Mouse (Mus musculus): Measurements from ENCODE around the gene Tpx2. TPM values are rescaled to one million over a fixed set of nuclear protein-coding genes. Genes with fewer than 3 reads are reported as not detected.

Gene Tpx2
- polyA plus RNA-seq, 1 experiment from 2014 or later: 141 TPM

DNA sequence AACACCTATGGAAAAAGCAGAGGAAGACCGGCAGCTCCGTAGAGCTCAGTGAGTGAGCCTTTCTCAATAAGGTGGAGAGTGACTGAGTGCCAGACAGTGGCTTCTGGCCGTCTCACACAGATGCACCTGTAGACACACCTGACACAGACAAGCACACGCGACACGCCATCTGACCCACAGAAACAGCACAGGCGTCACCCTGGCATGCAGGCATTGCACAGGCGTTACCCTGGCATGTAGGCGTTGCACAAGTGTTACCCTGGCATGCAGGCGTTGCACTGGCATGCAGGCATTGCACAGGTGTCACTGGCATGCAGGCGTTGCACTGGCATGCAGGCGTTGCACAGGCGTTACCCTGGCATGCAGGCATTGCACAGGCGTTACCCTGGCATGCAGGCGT lies 53.5 kb downstream of the Tpx2 start:
- no peak overlapping the region for H3K4me2 ChIP-seq (ENCODE audit: low read depth)
- H3K4me3 ChIP-seq (ENCODE audit: low read depth, low read length): no peak overlapping the region
- no peak for DNase-seq (ENCODE audit: low spot score)
- H3K9me3 ChIP-seq (ENCODE audit: control insufficient read depth, low read length): no peaks in the 10 kb centered on the region
- 95% methylated on average over 15 of the region's 15 CpGs for WGBS
- H3K27ac ChIP-seq (ENCODE audit: low read depth, low read length): no peak overlapping the region
- H3K36me3 ChIP-seq (ENCODE audit: control insufficient read depth, insufficient read depth, low read length): no peaks in the 10 kb centered on the region
- no peaks in the 10 kb centered on the region for H3K27me3 ChIP-seq (ENCODE audit: control insufficient read depth, insufficient read depth, low read length)
- ATAC-seq (ENCODE audit: insufficient read depth, low FRiP score, low TSS enrichment): no peak
- no peak overlapping the region for H3K9ac ChIP-seq (ENCODE audit: low read length)
- H3K4me1 ChIP-seq (ENCODE audit: control insufficient read depth, insufficient read depth, low read length): no peaks in the 10 kb centered on the region

DNA sequence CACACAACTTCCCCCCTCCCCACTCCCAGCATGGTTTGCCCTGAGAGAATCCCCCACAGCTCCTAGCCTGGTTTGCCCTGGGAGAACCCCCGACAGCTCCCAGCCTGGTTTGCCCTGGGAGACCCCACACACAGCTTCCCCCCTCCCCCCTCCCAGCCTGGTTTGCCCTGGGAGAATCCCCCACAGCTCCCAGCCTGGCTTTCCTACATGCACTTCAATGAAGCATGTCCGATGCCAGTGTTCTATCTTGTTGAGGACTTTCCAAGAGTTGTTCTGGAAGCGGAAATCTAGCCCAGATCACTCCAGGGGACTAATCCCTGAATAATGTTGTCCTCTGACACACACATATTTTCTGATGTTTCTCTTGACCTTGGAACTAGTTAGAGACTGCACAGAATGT lies 54.9 kb downstream of the Tpx2 start:
- Histone ChIP-seq H3K4me3 (ENCODE audit: low read depth, low read length) (no peak overlapping the region), H3K9ac (ENCODE audit: low read length) (no peak overlapping the region), H3K9me3 (ENCODE audit: control insufficient read depth, low read length) (no peaks in the 10 kb centered on the region), H3K4me1 (ENCODE audit: control insufficient read depth, insufficient read depth, low read length) (no peaks in the 10 kb centered on the region), H3K27ac (ENCODE audit: low read depth, low read length) (no peak overlapping the region), H3K27me3 (ENCODE audit: control insufficient read depth, insufficient read depth, low read length) (no peaks in the 10 kb centered on the region), H3K36me3 (ENCODE audit: control insufficient read depth, insufficient read depth, low read length) (no peaks in the 10 kb centered on the region), H3K4me2 (ENCODE audit: low read depth) (no peak overlapping the region)
- no peak for ATAC-seq (ENCODE audit: insufficient read depth, low FRiP score, low TSS enrichment)
- WGBS: 48% methylated on average over 3 of the region's 3 CpGs
- no peak for DNase-seq (ENCODE audit: low spot score)

GRCm38 (mm10) chr2:152903586-152903985 lies 55.8 kb downstream of the Tpx2 start:
- no peaks in the 10 kb centered on the region for H3K9me3 ChIP-seq (ENCODE audit: control insufficient read depth, low read length)
- H3K4me2 ChIP-seq (ENCODE audit: low read depth): no peak overlapping the region
- WGBS: 74% methylated on average over 4 of the region's 4 CpGs
- H3K4me3 ChIP-seq (ENCODE audit: low read depth, low read length): no peak overlapping the region
- no peaks in the 10 kb centered on the region for H3K36me3 ChIP-seq (ENCODE audit: control insufficient read depth, insufficient read depth, low read length)
- H3K9ac ChIP-seq (ENCODE audit: low read length): no peak overlapping the region
- no peaks in the 10 kb centered on the region for H3K27me3 ChIP-seq (ENCODE audit: control insufficient read depth, insufficient read depth, low read length)
- H3K4me1 ChIP-seq (ENCODE audit: control insufficient read depth, insufficient read depth, low read length): no peaks in the 10 kb centered on the region
- H3K27ac ChIP-seq (ENCODE audit: low read depth, low read length): no peak overlapping the region
- DNase-seq (ENCODE audit: low spot score) (no peak), ATAC-seq (ENCODE audit: insufficient read depth, low FRiP score, low TSS enrichment) (no peak)

- H3K27me3 ChIP-seq (ENCODE audit: control insufficient read depth, insufficient read depth, low read length): no peaks in the 10 kb centered on the region
- H3K27ac ChIP-seq (ENCODE audit: low read depth, low read length): no peak overlapping the region
- H3K36me3 ChIP-seq (ENCODE audit: control insufficient read depth, insufficient read depth, low read length): no peaks in the 10 kb centered on the region
- H3K4me1 ChIP-seq (ENCODE audit: control insufficient read depth, insufficient read depth, low read length): no peaks in the 10 kb centered on the region
- WGBS: 83% methylated on average over 5 of the region's 5 CpGs
- no peak for ATAC-seq (ENCODE audit: insufficient read depth, low FRiP score, low TSS enrichment)
- DNase-seq (ENCODE audit: low spot score): no peak
- H3K9me3 ChIP-seq (ENCODE audit: control insufficient read depth, low read length): no peaks in the 10 kb centered on the region
- no peak overlapping the region for H3K9ac ChIP-seq (ENCODE audit: low read length)
- H3K4me3 ChIP-seq (ENCODE audit: low read depth, low read length): no peak overlapping the region
- no peak overlapping the region for H3K4me2 ChIP-seq (ENCODE audit: low read depth)
These were observed 56.4 kb downstream of the Tpx2 start for GRCm38 (mm10) chr2:152904127-152904643.

- H3K4me3 ChIP-seq (ENCODE audit: low read depth, low read length): no peak overlapping the region
- H3K27ac ChIP-seq (ENCODE audit: low read depth, low read length): no peak overlapping the region
- no peaks in the 10 kb centered on the region for H3K36me3 ChIP-seq (ENCODE audit: control insufficient read depth, insufficient read depth, low read length)
- no peak overlapping the region for H3K9ac ChIP-seq (ENCODE audit: low read length)
- H3K9me3 ChIP-seq (ENCODE audit: control insufficient read depth, low read length): no peaks in the 10 kb centered on the region
- no peaks in the 10 kb centered on the region for H3K27me3 ChIP-seq (ENCODE audit: control insufficient read depth, insufficient read depth, low read length)
- DNase-seq (ENCODE audit: low spot score): no peak
- H3K4me2 ChIP-seq (ENCODE audit: low read depth): no peak overlapping the region
- 59% methylated on average over 11 of the region's 11 CpGs for WGBS
- no peaks in the 10 kb centered on the region for H3K4me1 ChIP-seq (ENCODE audit: control insufficient read depth, insufficient read depth, low read length)
- ATAC-seq (ENCODE audit: insufficient read depth, low FRiP score, low TSS enrichment): no peak
These were observed 57.5 kb downstream of the Tpx2 start for GRCm38 (mm10) chr2:152905036-152905829.

- no peak overlapping the region for H3K27ac ChIP-seq (ENCODE audit: low read depth, low read length)
- no peak overlapping the region for H3K4me2 ChIP-seq (ENCODE audit: low read depth)
- peaks cover 4% of the 10 kb centered on the region; the same call in 1 of the 2 replicates for H3K27me3 ChIP-seq (ENCODE audit: control insufficient read depth, insufficient read depth, low read length)
- ATAC-seq (ENCODE audit: insufficient read depth, low FRiP score, low TSS enrichment) (no peak), DNase-seq (ENCODE audit: low spot score) (no peak)
- H3K4me3 ChIP-seq (ENCODE audit: low read depth, low read length): no peak overlapping the region
- H3K9ac ChIP-seq (ENCODE audit: low read length): no peak overlapping the region
- 70% methylated on average over 9 of the region's 9 CpGs for WGBS
- no peaks in the 10 kb centered on the region for H3K36me3 ChIP-seq (ENCODE audit: control insufficient read depth, insufficient read depth, low read length)
- no peaks in the 10 kb centered on the region for H3K9me3 ChIP-seq (ENCODE audit: control insufficient read depth, low read length)
- peaks cover 2% of the 10 kb centered on the region; the same call in 1 of the 2 replicates for H3K4me1 ChIP-seq (ENCODE audit: control insufficient read depth, insufficient read depth, low read length)
These were observed 58.7 kb downstream of the Tpx2 start for GRCm38 (mm10) chr2:152906274-152907037.

DNA sequence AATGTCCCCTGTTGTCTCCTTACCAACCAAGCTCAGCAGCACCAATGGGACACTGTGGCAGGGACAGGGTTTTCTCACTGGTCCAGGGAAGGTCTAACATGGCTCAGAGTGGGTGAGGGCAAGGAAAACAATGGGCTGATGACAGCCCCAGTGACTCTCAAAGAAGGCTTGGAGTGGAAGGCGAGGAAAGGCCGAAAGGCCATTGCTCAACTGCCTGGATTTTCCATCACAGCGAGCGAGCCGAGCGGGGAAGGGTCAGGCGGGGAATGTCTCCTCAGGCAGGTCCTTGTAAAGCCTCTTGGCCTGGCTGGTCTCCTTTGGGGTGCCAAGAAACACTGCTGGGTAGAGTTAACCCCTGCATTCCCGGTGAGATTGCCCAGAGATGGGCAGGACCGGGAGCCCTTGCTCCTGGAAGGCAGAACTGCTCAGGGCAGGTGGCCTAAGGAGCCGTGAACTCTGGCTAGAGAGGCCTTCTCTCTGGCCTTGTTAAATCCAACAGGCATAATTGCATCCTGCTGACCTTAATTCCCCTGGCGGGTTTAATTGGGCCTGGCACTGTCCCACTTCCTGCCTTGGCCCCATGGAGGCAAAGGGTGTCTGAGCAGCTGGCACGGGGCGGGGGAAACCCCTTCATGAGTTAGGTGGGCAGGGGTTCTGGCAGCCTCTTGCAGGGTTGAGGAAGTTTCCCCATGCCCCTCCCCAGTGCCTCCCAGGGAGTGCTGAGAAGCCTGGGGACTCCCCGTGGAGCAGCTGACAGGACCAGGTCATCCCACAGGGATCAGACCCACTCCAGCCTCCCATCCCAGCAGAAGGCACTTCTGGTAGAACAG lies 59.6 kb downstream of the Tpx2 start:
- H3K27ac ChIP-seq (ENCODE audit: low read depth, low read length): no peak overlapping the region
- H3K4me2 ChIP-seq (ENCODE audit: low read depth): no peak overlapping the region
- no peak overlapping the region for H3K4me3 ChIP-seq (ENCODE audit: low read depth, low read length)
- H3K4me1 ChIP-seq (ENCODE audit: control insufficient read depth, insufficient read depth, low read length): peaks cover 2% of the 10 kb centered on the region; the same call in 1 of the 2 replicates
- peaks cover 10% of the 10 kb centered on the region for H3K27me3 ChIP-seq (ENCODE audit: control insufficient read depth, insufficient read depth, low read length)
- H3K36me3 ChIP-seq (ENCODE audit: control insufficient read depth, insufficient read depth, low read length): no peaks in the 10 kb centered on the region
- DNase-seq (ENCODE audit: low spot score) (no peak), ATAC-seq (ENCODE audit: insufficient read depth, low FRiP score, low TSS enrichment) (no peak)
- no peaks in the 10 kb centered on the region for H3K9me3 ChIP-seq (ENCODE audit: control insufficient read depth, low read length)
- no peak overlapping the region for H3K9ac ChIP-seq (ENCODE audit: low read length)
- 51% methylated on average over 14 of the region's 14 CpGs for WGBS

GRCm38 (mm10) chr2:152909848-152910247 lies 62.1 kb downstream of the Tpx2 start:
- Histone ChIP-seq H3K27ac (ENCODE audit: low read depth, low read length) (no peak overlapping the region), H3K27me3 (ENCODE audit: control insufficient read depth, insufficient read depth, low read length) (peaks cover 17% of the 10 kb centered on the region), H3K4me2 (ENCODE audit: low read depth) (no peak overlapping the region), H3K4me3 (ENCODE audit: low read depth, low read length) (no peak overlapping the region), H3K36me3 (ENCODE audit: control insufficient read depth, insufficient read depth, low read length) (no peaks in the 10 kb centered on the region), H3K9me3 (ENCODE audit: control insufficient read depth, low read length) (no peaks in the 10 kb centered on the region), H3K9ac (ENCODE audit: low read length) (no peak overlapping the region), H3K4me1 (ENCODE audit: control insufficient read depth, insufficient read depth, low read length) (peaks cover 7% of the 10 kb centered on the region; the same call in 1 of the 2 replicates)
- DNase-seq (ENCODE audit: low spot score) (no peak), ATAC-seq (ENCODE audit: insufficient read depth, low FRiP score, low TSS enrichment) (no peak)
- 79% methylated on average over 6 of the region's 6 CpGs for WGBS

All from neural tube, embryonic 11.5 days (tissue).